Mouse (Mus musculus): Measurements from ENCODE around the gene Gbx1.

GRCm38 (mm10) chr5:24492546-24493285, 34.3 kb downstream of the Gbx1 start:
- no peak for TF ChIP-seq GATA1 (IDR thresholded peaks at IDR 0.05; ENCODE audit: borderline replicate concordance, low read length)
- TF ChIP-seq FLI1 (IDR thresholded peaks at IDR 0.05; ENCODE audit: low read length): no peak

All from megakaryocyte, embryonic 14.5 days (primary cell).